Comparison of ENCODE assay signal across 15 mouse cellular contexts in the genomic region with DNA sequence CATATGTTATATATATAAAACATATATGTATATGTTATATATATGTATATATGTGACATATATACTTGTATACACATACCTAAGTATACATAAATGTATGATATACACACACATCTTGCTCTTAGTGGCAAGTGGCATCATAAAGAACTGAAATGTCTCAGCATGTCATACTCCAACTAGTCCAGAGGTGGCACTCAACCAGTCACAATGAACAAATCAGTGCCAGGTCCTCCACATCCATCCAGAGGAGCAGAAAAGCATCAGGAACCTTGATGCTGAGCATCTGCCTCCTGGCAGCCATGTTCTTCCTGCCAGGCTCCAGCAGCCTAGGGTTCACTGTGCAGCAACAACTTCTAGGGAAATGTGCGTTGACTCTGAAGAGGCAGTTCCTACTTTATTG.
DNase-seq lines count a peak whose midpoint lies in the region; ATAC-seq and TF ChIP-seq lines count a peak whose summit lies in the region.
"Had no signal": no experiment of that assay in that cellular context is flagged by ENCODE, and none has a peak within 500 bp of the region (broad histone marks: within the 10 kb centered on the region; RNA-seq: fewer than 3 reads in every experiment).

No protein-coding gene starts in this region.

- TF ChIP-seq CTCF in forebrain, postnatal 0 days (IDR thresholded peaks at IDR 0.05; ENCODE audit: low read depth), result peak; percentile 33
- 0 out of 2 replicates have a peak, but pooled peaks have one; percentile 3 for TF ChIP-seq CTCF in liver, embryonic 14.5 days (IDR thresholded peaks at IDR 0.05; ENCODE audit: low read depth)

- H3K27me3 ChIP-seq in forebrain, postnatal 0 days (ENCODE audit: insufficient read depth, low read length), result no peaks in the 10 kb centered on the region
- H3K27me3 ChIP-seq in forebrain, embryonic 10.5 days (ENCODE audit: poor library complexity, severe bottlenecking), result peaks cover 21% of the 10 kb centered on the region; the same call in 1 of the 2 replicates
- no peaks in the 10 kb centered on the region for H3K27me3 ChIP-seq in liver, embryonic 14.5 days (ENCODE audit: control insufficient read depth, insufficient read depth, low read length)
- H3K27me3 ChIP-seq in liver, embryonic 12.5 days (replicated peaks), result no peaks in the 10 kb centered on the region
- H3K27me3 ChIP-seq: stomach, embryonic 15.5 days had no signal

- no peak overlapping the region for H3K4me2 ChIP-seq in forebrain, postnatal 0 days (ENCODE audit: low read depth)
- H3K4me2 ChIP-seq in liver, embryonic 14.5 days (ENCODE audit: low read depth), result no peak overlapping the region
- H3K4me2 ChIP-seq in liver, embryonic 12.5 days, result no peak overlapping the region
- H3K4me2 ChIP-seq: heart, embryonic 13.5 days; stomach, embryonic 15.5 days had no signal

- no peak overlapping the region for H3K27ac ChIP-seq in forebrain, postnatal 0 days (ENCODE audit: low read depth, low read length)
- H3K27ac ChIP-seq in forebrain, embryonic 10.5 days, result no peak overlapping the region
- H3K27ac ChIP-seq in liver, embryonic 14.5 days, result no peak overlapping the region
- no peak overlapping the region for H3K27ac ChIP-seq in liver, embryonic 12.5 days
- H3K27ac ChIP-seq: heart, embryonic 13.5 days; stomach, embryonic 15.5 days had no signal

- TF ChIP-seq EP300 in liver, embryonic 14.5 days (IDR thresholded peaks at IDR 0.05; ENCODE audit: low read depth), result no peak

- no peak overlapping the region for H3K9ac ChIP-seq in forebrain, postnatal 0 days
- H3K9ac ChIP-seq in liver, embryonic 14.5 days (replicated peaks), result no peak overlapping the region
- H3K9ac ChIP-seq in liver, embryonic 12.5 days, result no peak overlapping the region
- H3K9ac ChIP-seq: heart, embryonic 13.5 days; stomach, embryonic 15.5 days had no signal

- H3K36me3 ChIP-seq in forebrain, postnatal 0 days (ENCODE audit: insufficient read depth), result no peaks in the 10 kb centered on the region
- no peaks in the 10 kb centered on the region for H3K36me3 ChIP-seq in forebrain, embryonic 10.5 days (replicated peaks)
- no peaks in the 10 kb centered on the region for H3K36me3 ChIP-seq in liver, embryonic 14.5 days (replicated peaks; ENCODE audit: control insufficient read depth, insufficient read depth, low read depth)
- H3K36me3 ChIP-seq in liver, embryonic 12.5 days, result no peaks in the 10 kb centered on the region
- H3K36me3 ChIP-seq: heart, embryonic 13.5 days; stomach, embryonic 15.5 days had no signal

- no peaks in the 10 kb centered on the region for H3K4me1 ChIP-seq in forebrain, postnatal 0 days (ENCODE audit: insufficient read depth)
- H3K4me1 ChIP-seq in forebrain, embryonic 10.5 days, result peaks cover 10% of the 10 kb centered on the region
- H3K4me1 ChIP-seq in liver, embryonic 14.5 days (replicated peaks; ENCODE audit: control insufficient read depth in 2 of 2, insufficient read depth in 2 of 2, low read length in 1 of 2), result no peaks in the 10 kb centered on the region
- no peaks in the 10 kb centered on the region for H3K4me1 ChIP-seq in liver, embryonic 12.5 days
- H3K4me1 ChIP-seq: stomach, embryonic 15.5 days had no signal

- 83% methylated on average over 1 of the region's 1 CpGs for WGBS in forebrain, postnatal 0 days
- 78% methylated on average over 1 of the region's 1 CpGs for WGBS in forebrain, embryonic 10.5 days
- WGBS in liver, embryonic 14.5 days (ENCODE audit: insufficient replicate concordance), result 60% methylated on average over 1 of the region's 1 CpGs
- WGBS in liver, embryonic 12.5 days (ENCODE audit: insufficient replicate concordance), result 66% methylated on average over 1 of the region's 1 CpGs

- no peak for ATAC-seq in forebrain, postnatal 0 days
- no peak for ATAC-seq in liver, embryonic 14.5 days (ENCODE audit: insufficient read depth)
- ATAC-seq in liver, embryonic 12.5 days, result no peak

- intact Hi-C loops in left cerebral cortex, postnatal 4 days (cut with DNase I), result no loop called here

- H3K9me3 ChIP-seq in forebrain, postnatal 0 days (ENCODE audit: low read length), result no peaks in the 10 kb centered on the region
- no peaks in the 10 kb centered on the region for H3K9me3 ChIP-seq in forebrain, embryonic 10.5 days
- no peaks in the 10 kb centered on the region for H3K9me3 ChIP-seq in liver, embryonic 14.5 days (ENCODE audit: control insufficient read depth, low read length)
- H3K9me3 ChIP-seq in liver, embryonic 12.5 days (replicated peaks), result no peaks in the 10 kb centered on the region
- H3K9me3 ChIP-seq: heart, embryonic 13.5 days; stomach, embryonic 15.5 days had no signal

- no peak for DNase-seq in forebrain, postnatal 0 days
- no peak for DNase-seq in forebrain, embryonic 10.5 days (ENCODE audit: extremely low spot score, low spot score)
- DNase-seq in liver, embryonic 14.5 days (ENCODE audit: low read depth in 3 of 3, low spot score in 3 of 3), result no peak
- DNase-seq in R1 (ENCODE audit: low read depth, low spot score), result peak; percentile 21
- peak; percentile 25 for DNase-seq in mesoderm, embryonic 11.5 days (ENCODE audit: low read depth, low spot score)
- DNase-seq in left cerebral cortex, postnatal 4 days, result no peak
- no peak for DNase-seq in spleen, postnatal 14 days (ENCODE audit: low spot score in 2 of 2)
- DNase-seq: adrenal gland, adult 8-10 months; cerebellum, adult 8-10 months; gastrocnemius, postnatal 36 days; kidney, postnatal 10 days; thymus, postnatal 14 days had no signal

- H3K4me3 ChIP-seq in forebrain, postnatal 0 days (ENCODE audit: low read depth, low read length), result no peak overlapping the region
- no peak overlapping the region for H3K4me3 ChIP-seq in forebrain, embryonic 10.5 days
- H3K4me3 ChIP-seq in liver, embryonic 14.5 days (ENCODE audit: insufficient read depth in 1 of 2, low read depth in 2 of 2, low read length in 2 of 2), result no peak overlapping the region
- no peak overlapping the region for H3K4me3 ChIP-seq in liver, embryonic 12.5 days
- H3K4me3 ChIP-seq: heart, embryonic 13.5 days; stomach, embryonic 15.5 days had no signal

Comparison
In these comparisons a context has a peak if more than half of its experiments do, and no peak if none do; other contexts are left out.
1. DNase-seq: peak in R1 (single experiment) and mesoderm, embryonic 11.5 days (single experiment); none in forebrain, postnatal 0 days (single experiment), forebrain, embryonic 10.5 days (single experiment), liver, embryonic 14.5 days (0 of 3), left cerebral cortex, postnatal 4 days (single experiment) and spleen, postnatal 14 days (0 of 2).